Mouse (Mus musculus) mature B cell (primary cell): ENCODE data around the gene Prdm15.

Source experiments
- in situ Hi-C: fragments of 300-500 bp; cut with MboI; formaldehyde crosslinking; loops from 2 replicates; pipeline ENCODE4 v1.14.3; 2019

Prdm15 gene

DNA sequence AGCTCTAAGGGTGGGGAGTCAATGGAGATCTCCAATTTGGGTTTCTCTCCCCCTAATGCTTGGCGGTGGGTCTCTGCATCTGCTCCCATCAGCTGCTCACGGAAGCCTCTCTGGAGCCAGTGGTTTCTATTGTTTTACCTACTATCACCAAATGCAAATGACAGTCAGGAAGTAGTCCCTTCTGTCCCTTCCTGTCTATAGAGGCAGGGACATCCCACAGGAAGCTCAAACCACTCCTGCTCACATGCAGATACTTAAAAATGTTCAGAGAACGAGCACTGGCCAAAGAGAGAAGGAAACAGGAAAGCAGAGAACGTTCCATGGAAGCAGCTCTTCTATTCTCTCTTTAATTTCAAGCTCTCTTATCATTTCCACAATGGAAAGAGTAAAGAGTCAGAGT is 32.1 kb downstream of the Prdm15 start:
- in situ Hi-C loops, result no loop called here

- in situ Hi-C loops, result no loop called here
These were observed 34.2 kb downstream of the Prdm15 start for GRCm38 (mm10) chr16:97817414-97817813.

DNA sequence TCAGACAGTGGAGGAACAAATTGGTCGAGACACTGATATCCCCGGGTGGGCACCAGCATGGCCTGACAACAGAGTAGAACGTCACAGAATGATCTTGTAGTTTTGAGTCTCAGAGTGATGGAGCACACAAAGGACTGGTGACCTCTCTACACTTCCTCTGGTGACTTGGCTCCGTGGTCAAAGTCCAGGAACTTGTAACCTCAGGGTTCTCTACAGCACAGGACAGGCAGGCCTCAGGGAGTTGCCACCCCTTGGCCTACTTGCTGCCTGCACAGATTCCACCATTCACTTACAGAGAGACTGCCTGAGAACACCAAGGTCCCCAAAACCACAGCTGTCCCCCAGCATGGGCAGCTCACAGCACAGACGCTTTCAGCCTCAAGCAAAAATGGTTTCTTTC is 36.4 kb downstream of the Prdm15 start:
- in situ Hi-C loops, result no loop called here

DNA sequence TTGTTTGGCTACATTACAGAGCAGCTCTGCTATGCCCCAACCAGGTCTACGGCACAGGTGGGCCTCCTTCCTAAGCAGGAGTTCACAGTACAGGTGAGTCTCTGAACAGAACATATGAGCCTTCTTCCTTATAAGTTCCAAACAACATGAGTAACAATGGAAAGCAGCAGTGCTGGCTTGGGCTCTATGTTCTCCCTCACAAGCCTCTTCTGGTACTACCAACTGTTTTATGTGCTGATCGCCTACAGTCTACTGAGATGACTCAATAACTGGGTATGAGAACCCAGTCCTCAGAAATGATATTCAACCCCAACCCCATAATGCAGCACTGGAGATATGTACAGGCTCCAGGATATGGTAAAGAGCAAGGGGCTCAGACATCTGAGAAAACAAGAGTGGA is 37.6 kb downstream of the Prdm15 start:
- in situ Hi-C loops, result no loop called here

- in situ Hi-C loops, result no loop called here
These were observed 42.8 kb downstream of the Prdm15 start for GRCm38 (mm10) chr16:97808881-97809280.

DNA sequence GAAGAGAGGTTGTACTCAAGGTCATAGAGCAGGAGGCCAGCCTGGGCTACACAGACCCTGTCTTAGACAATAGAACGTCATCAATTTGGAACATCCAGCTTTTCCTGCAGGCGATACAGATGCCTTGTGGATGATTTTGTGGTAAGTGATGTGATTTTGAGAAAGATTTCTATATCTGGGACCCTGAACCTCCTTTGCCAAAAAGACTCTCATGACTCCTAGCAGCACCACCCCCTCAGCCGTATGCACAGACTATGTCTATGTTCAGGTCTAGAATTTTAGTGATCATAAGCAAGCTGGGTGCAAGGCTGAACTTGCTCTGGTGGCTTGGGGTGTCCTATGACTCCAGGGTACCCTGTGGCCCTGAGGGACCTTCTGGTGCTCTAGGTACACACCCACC is 46.0 kb downstream of the Prdm15 start:
- in situ Hi-C loops, result no loop called here

DNA sequence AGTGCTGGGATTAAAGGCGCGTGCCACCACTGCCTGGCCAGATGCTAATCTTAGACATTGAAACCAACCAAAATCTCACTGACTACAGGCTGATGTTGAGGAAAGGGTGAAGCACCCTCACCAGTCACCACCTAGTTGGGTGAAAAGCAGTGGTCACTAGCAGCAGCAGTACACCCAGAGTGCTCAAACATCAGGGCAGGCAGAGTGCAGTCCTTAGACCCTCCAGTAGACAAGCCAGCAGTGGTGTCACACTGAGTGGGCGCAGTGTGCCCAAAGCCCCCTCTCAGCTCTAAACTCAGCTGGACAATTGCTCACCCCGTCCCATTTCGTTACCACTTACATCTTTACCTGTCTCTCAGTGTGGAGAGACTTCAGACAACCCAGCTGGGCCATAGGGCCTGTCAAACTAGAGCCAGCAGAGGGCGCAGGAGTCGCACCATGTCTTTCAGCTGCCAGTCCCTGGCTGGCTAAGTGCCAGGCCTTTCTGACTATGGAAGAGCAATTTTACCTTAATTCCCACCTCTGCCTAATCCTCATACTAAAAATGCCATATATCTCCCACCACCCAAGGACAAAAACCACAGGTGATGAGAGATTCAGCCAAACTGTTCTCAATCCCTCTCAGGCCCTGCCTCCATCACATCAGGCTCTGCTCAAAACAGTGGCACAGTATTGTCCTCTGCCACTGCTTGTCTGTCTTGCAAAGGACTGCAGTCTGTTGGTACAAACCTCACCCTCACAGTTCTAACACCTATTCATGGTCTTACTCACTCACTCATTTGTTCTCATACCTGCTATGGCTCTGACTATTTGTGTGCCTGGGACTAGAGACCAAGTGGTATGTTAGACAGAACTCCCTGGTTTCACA is 46.7 kb downstream of the Prdm15 start:
- in situ Hi-C loops, result no loop called here

- in situ Hi-C loops, result no loop called here
These were observed 53.4 kb downstream of the Prdm15 start for GRCm38 (mm10) chr16:97797950-97798869.

GRCm38 (mm10) chr16:97797212-97797611 is 54.4 kb downstream of the Prdm15 start:
- in situ Hi-C loops, result no loop called here

GRCm38 (mm10) chr16:97794256-97794655 is 57.4 kb downstream of the Prdm15 start:
- in situ Hi-C loops, result no loop called here

DNA sequence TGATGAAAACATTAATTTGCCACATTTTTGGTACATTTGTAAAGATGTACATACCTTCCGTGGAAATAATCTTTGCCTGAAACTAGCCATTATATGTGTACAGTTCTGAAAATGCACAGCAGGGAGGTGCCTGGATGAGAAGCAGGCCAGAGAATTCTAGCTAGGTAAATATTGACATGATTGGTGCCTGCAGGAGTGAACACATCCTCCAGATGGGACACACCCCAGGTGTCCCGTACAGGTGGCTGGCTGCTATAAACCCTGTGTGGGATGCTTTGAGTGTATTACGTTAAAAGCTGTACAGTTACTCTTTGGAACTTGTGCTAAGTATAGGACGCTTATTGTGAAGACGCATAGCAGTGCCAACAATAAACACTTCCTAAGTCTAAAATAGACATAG is 68.6 kb downstream of the Prdm15 start:
- in situ Hi-C loops, result no loop called here

DNA sequence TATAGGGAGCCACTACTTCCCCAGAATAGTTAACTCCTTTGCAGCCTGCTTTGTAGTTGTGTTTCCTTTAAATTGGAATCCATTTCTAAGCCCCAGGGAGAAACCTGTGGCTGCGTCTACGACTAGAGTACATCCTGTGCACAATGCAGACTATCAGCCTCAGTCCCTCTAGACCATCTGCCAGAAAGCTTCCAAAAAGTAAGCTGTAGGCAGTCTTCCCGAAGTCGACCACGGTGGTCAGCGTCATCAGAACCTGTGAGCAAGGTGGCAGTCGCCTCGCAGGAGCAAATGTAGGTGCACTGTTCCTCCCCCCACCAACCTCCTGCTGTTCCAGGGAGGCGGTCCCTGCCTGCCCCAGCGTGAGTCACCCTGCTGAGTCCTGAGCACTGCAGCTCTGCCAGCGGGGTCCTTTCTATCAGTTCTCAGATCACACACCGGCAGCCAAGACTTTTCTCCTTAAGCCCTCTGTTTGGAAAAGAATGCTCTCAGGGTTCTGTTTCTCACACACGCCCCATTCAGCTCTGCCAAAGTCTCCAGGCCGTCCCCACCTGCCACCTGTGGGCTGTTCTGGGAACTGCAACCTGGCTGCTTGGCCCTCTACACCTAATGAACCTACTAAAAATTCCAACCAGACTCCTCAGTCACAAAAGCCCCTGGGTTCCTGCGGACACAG is 73.2 kb downstream of the Prdm15 start:
- in situ Hi-C loops, result no loop called here

GRCm38 (mm10) chr16:97766501-97766900 is 85.1 kb downstream of the Prdm15 start:
- in situ Hi-C loops, result no loop called here

GRCm38 (mm10) chr16:97764626-97765025 is 87.0 kb downstream of the Prdm15 start:
- in situ Hi-C loops, result no loop called here

DNA sequence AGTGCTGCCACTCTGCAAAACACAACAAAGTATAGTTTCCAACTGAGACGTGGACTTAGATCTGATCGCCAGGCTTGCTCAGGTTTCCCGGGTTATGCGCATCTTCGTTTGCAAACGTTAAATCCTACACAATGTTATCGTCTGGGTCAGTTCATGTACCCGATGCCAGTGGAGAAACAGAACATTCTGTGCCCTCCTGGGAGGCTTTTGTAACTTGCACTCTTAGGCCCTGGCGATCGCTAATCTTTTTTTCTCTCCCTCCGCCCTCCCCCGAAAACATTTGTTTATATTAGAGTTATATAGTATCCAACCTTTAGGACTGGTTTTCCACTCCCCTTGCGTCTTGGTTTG is 87.7 kb downstream of the Prdm15 start:
- in situ Hi-C loops, result no loop called here

DNA sequence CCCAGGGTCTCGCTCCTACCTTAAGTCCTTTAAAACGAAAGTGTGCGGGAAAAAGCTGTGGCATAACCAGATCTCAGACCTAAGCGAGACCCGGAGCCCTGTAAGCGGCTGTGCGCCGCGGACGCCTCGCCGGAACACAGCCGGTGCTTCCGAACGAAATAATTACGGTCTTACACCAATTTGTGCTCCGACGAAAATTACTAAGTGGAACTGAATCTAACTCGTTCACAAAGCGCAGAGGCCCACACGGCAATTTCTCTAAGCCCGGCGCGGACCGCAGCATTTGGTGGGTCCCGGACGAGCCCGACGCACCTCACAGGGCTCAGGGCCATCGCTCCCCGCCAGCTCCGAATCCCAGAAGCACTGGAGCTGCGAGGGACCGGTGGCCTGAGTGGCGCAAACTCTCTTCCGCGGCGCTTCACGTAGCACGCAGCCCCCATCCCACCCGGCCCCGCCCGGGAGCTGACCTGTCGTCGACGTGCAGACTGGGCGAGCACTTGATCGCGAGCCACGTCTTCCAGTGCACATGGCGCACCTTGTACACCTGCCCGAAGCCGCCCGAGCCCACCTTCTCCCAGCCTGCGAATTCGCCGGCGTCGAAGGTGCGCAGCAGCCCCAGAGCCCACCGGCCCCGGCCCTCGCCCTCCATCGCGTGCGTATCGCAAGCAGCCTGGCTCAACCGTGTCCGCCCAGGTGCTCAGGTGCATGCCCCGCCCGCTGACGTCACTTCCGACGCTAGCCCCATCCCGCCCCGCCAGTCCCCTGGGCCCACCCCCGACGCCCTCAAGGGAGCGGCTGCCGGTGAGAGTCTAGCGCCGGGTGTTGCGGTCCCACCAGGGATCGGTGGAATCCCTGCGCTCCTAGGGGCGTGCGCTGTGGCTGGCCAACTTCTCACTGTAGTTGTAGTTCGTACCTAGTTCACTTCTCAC is 88.3 kb downstream of the Prdm15 start, which contains the start of gene Ripk4:
Gene Ripk4 (minus strand): TSS at position 727 of the 929 bp plus-strand sequence.
- in situ Hi-C loops, result no loop called here

DNA sequence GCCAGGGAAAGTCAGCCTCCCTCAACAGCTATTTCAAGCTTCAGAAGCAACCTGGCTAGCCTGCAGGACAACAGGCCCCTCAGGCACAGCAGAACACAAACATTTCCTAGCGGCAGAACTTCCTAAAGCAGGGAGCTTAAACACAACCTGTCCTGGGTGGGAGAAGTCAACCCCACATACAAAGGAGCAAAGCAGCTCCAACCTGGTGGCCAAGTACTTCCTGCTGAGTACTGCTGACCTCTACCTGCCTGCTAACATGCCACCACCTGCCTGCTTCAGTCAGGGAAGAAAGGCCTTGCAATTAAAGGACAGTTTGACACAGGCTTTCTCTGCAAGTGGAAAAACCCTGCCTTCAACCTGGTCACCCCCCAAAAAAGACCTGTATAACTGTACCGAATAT is 89.9 kb downstream of the Prdm15 start:
- in situ Hi-C loops, result no loop called here

GRCm38 (mm10) chr16:97759681-97760080 is 92.0 kb downstream of the Prdm15 start:
- in situ Hi-C loops, result no loop called here

- in situ Hi-C loops, result no loop called here
These were observed 93.4 kb downstream of the Prdm15 start for GRCm38 (mm10) chr16:97758288-97758687.

DNA sequence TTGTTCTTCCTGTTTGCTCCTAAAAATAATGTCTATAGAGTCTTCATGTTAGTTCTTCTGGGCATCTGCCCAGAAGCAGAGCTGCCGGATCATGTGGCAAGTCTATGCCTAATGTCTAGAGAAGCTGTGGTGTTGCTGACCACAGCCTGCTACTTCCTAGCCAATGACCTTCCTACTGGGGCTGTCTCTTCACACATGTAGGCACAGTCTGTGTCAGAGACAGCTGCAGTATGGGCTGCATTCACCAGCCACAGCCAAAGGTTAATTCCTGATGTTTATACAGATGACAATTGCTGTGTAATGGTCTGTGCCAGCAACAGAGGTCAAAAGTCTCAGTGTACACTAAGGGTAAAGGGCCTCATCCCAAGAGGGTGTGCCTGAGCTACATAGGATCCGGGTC is 95.2 kb downstream of the Prdm15 start:
- in situ Hi-C loops, result no loop called here

DNA sequence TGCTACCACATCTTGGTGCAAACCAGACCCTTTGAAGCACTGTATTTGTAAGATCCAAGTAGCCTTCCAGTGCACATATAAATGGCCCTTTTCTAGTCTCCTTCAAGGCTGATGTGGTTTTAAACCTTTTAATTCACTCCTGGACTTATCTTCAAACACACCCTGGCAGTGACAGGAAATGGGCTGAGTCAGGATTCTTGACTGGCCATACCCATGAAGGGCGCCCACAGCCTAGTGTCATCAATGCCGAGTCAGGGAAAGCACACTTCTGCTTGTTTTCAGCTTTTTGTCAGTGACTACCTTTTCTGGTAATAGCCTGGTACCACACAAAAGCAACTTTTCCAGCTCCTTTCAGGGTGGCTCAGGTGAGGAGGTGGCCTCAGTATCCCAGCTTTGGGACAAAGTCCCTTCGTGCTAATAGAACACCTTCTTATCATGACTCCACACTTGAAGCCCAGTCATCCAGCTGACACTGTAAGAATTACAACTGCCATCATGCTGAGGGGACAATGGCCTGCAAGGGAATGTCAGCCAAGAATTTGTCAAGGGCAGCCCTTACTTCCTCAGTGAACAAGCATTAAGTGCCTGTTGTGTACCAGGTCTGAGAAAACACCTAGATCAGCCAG is 99.2 kb downstream of the Prdm15 start:
- in situ Hi-C loops, result no loop called here
